Mouse (Mus musculus): ENCODE results near the gene Mok. TPM values are rescaled to one million over a fixed set of nuclear protein-coding genes. Genes with fewer than 3 reads are reported as not detected.

Gene Mok
- 14.9 and 23.5 TPM in 2 replicates for total RNA-seq (2012; rRNA removed)

DNA sequence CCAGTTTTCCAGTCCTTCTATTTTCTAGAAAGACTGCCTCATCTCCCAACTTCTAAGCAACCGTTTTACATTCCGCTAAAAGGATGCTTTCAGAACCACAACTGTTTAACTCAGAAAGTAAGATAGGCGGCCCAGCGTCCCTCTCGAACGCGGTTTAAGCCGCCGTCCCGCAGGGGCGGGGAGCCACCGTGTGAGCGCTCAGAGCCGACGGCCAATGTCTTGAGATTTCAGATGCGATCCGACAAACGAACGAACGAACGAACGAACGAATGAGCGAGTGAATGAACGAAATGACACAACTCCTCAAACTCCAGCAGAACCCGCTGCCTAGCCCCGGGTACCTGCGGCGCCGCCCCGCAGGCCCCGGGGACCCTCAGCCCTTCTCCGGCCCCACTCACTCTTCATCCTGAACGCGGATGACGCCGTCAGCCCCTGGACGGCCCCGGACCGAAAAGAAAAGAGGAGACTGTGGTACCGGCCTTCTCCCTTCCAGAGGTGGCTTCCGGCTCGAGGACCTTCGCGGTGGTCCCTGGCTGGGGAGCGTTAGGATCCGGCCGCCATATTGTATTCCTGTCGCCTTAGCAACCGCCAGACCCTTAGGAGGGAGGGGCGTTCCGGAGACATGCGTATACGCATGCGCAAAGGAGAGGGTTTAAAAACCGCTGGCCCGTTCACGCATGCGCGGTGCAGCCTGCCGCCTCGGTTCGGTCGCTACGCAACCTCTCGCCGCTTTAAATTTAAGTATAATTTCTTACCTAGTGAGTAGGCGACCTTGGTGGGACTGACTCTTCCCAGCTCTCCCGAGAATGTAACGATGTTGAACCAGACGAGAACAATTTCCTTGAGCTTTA, at the start of gene Mok:
TSS of gene Mok (minus strand) at position 592 of the 851 bp plus-strand sequence.
- H3K27ac ChIP-seq (ENCODE audit: insufficient read depth, low read depth, low read length, poor library complexity, severe bottlenecking) = 0 out of 2 replicates have a peak within 1 kb of the TSS, but pooled peaks have one; percentile 4

GRCm38 (mm10) chr12:110889036-110890020, 48.6 kb upstream of the Mok start, which contains the start of the genes Cinp and Tecpr2:
Gene Cinp, minus strand, starts transcription at chr12:110889145.
Gene Tecpr2, plus strand, starts transcription at chr12:110889264.
- Histone ChIP-seq H3K9me3 (ENCODE audit: control insufficient read depth, insufficient read depth, low read depth, low read length) (no peaks in the 10 kb centered on the region), H3K36me3 (ENCODE audit: control insufficient read depth, insufficient read depth, low read length, poor library complexity, severe bottlenecking) (0 out of 2 replicates have a peak, but pooled peaks cover 2% of the 10 kb centered on the region), H3K4me1 (ENCODE audit: control insufficient read depth in 2 of 2, insufficient read depth in 2 of 2, low read length in 2 of 2, poor library complexity in 1 of 2) (peaks cover 0 to 4% of the 10 kb centered on the region in 2 experiments; a peak in 1 of 4 replicates), H3K27ac (ENCODE audit: insufficient read depth, low read depth, low read length, poor library complexity, severe bottlenecking) (peak within 1 kb of the TSS; percentile 28; the same call in 1 of the 2 replicates), H3K9ac (ENCODE audit: insufficient read depth, low read depth, low read length, poor library complexity, severe bottlenecking) (peak within 1 kb of the TSS; percentile 90), H3K4me3 (ENCODE audit: insufficient read depth in 1 of 2, low read depth in 1 of 2, low read length in 2 of 2, poor library complexity in 1 of 2, severe bottlenecking in 1 of 2) (peak within 1 kb of the TSS; percentile 78 to 93)
- DNase-seq (ENCODE audit: low read depth, low spot score) = peak; percentile 97
- in situ Hi-C loops (cut with MboI; ENCODE audit: low sequenced_read_pairs in 2 of 2, unreplicated experiment in 2 of 2) = no loop called here
- TF ChIP-seq HCFC1 (IDR thresholded peaks at IDR 0.05; ENCODE audit: borderline replicate concordance, insufficient read depth, low read length) = peak; percentile 61; the same call in 1 of the 2 replicates
- no peak for TF ChIP-seq ZNF384 (IDR thresholded peaks at IDR 0.05; ENCODE audit: low read depth, low read length)

More for the DNA sequence above, at the start of gene Mok:
- H3K4me3 ChIP-seq (ENCODE audit: insufficient read depth in 1 of 2, low read depth in 1 of 2, low read length in 2 of 2, poor library complexity in 1 of 2, severe bottlenecking in 1 of 2) = peak within 1 kb of the TSS; percentile 72 to 88
- in situ Hi-C loops (cut with MboI; ENCODE audit: low sequenced_read_pairs in 2 of 2, unreplicated experiment in 2 of 2) = loop anchor here (5.0 to 25.0 kb wide), 3 partner anchors 246 to 423 kb away; partner anchors contain the start of gene Ppp2r5c (in 1 of the 2)
- TF ChIP-seq MAFK (IDR thresholded peaks at IDR 0.05; ENCODE audit: insufficient read depth, low read depth, low read length) = no peak
- TF ChIP-seq HCFC1 (IDR thresholded peaks at IDR 0.05; ENCODE audit: borderline replicate concordance, insufficient read depth, low read length) = no peak
- no peak for TF ChIP-seq CHD2 (IDR thresholded peaks at IDR 0.05; ENCODE audit: low read depth, low read length)
- no peak for TF ChIP-seq ZNF384 (IDR thresholded peaks at IDR 0.05; ENCODE audit: low read depth, low read length)
- no peak for TF ChIP-seq ZC3H11A (IDR thresholded peaks at IDR 0.05; ENCODE audit: borderline replicate concordance, low read depth, low read length)
- H3K9me3 ChIP-seq (ENCODE audit: control insufficient read depth, insufficient read depth, low read depth, low read length) = no peaks in the 10 kb centered on the region
- H3K4me1 ChIP-seq (ENCODE audit: control insufficient read depth in 2 of 2, insufficient read depth in 2 of 2, low read length in 2 of 2, poor library complexity in 1 of 2) = peaks cover 8 to 9% of the 10 kb centered on the region in 2 experiments; a peak in 3 of 4 replicates
- peak within 1 kb of the TSS; percentile 83 for H3K9ac ChIP-seq (ENCODE audit: insufficient read depth, low read depth, low read length, poor library complexity, severe bottlenecking)
- DNase-seq (ENCODE audit: low read depth, low spot score) = peak; percentile 91
- no peaks in the 10 kb centered on the region for H3K36me3 ChIP-seq (ENCODE audit: control insufficient read depth, insufficient read depth, low read length, poor library complexity, severe bottlenecking)

DNA sequence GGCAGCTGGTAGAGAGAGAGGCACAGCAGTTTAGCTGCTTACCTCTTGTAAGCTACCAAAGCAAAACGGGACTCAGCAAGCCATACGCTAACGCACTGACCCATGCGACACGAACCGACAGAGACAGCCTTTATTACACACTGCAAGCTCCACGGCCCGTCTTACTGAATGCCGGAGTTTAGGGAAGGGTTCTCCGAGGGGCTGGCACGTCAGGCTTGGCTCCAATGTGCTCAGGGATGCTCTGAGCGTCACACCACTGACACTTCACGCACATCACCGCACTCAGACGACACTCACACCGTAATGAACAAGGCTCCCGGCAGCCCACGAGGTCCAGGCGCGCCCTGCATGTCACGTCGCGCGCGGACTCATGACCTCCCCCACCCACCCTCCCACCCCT, 47.9 kb upstream of the Mok start:
- Histone ChIP-seq H3K4me1 (ENCODE audit: control insufficient read depth in 2 of 2, insufficient read depth in 2 of 2, low read length in 2 of 2, poor library complexity in 1 of 2) (peaks cover 0 to 4% of the 10 kb centered on the region in 2 experiments; a peak in 1 of 4 replicates), H3K27ac (ENCODE audit: insufficient read depth, low read depth, low read length, poor library complexity, severe bottlenecking) (no peak overlapping the region)

DNA sequence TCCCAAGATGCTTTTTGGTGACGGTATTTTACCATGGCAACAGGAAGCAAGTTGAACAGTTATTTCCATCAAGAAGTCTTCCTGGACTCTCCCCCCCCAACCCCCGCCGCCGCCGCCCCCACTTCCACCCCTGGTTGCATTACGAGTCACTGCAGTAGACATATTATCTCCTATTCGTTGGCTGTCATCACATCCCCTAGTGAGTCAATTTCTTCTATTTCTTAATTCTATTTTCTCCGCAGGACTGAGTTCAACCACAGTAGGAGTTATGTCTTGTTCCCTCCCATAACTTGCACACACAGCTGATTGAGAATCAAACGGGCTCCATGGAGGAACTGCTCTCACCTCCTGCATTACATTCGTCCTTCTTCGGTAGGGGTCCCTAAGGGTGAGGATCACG, 47.4 kb upstream of the Mok start:
- no peaks in the 10 kb centered on the region for H3K9me3 ChIP-seq (ENCODE audit: control insufficient read depth, insufficient read depth, low read depth, low read length)
- TF ChIP-seq CHD2 (IDR thresholded peaks at IDR 0.05; ENCODE audit: low read depth, low read length) (no peak), ZNF384 (IDR thresholded peaks at IDR 0.05; ENCODE audit: low read depth, low read length) (no peak), MAFK (IDR thresholded peaks at IDR 0.05; ENCODE audit: insufficient read depth, low read depth, low read length) (no peak), HCFC1 (IDR thresholded peaks at IDR 0.05; ENCODE audit: borderline replicate concordance, insufficient read depth, low read length) (no peak), ZC3H11A (IDR thresholded peaks at IDR 0.05; ENCODE audit: borderline replicate concordance, low read depth, low read length) (no peak)
- H3K4me3 ChIP-seq (ENCODE audit: insufficient read depth in 1 of 2, low read depth in 1 of 2, low read length in 2 of 2, poor library complexity in 1 of 2, severe bottlenecking in 1 of 2) = peak overlapping the region; percentile 78 to 93
- peaks cover 0 to 2% of the 10 kb centered on the region in 2 experiments; a peak in 1 of 4 replicates for H3K4me1 ChIP-seq (ENCODE audit: control insufficient read depth in 2 of 2, insufficient read depth in 2 of 2, low read length in 2 of 2, poor library complexity in 1 of 2)
- in situ Hi-C loops (cut with MboI; ENCODE audit: low sequenced_read_pairs in 2 of 2, unreplicated experiment in 2 of 2) = no loop called here
- peak overlapping the region; percentile 89 for H3K9ac ChIP-seq (ENCODE audit: insufficient read depth, low read depth, low read length, poor library complexity, severe bottlenecking)
- H3K36me3 ChIP-seq (ENCODE audit: control insufficient read depth, insufficient read depth, low read length, poor library complexity, severe bottlenecking) = peaks cover 5% of the 10 kb centered on the region; the same call in 1 of the 2 replicates
- DNase-seq (ENCODE audit: low read depth, low spot score) = no peak
- no peak overlapping the region for H3K27ac ChIP-seq (ENCODE audit: insufficient read depth, low read depth, low read length, poor library complexity, severe bottlenecking)

More for the DNA sequence above, 47.9 kb upstream of the Mok start:
- TF ChIP-seq CHD2 (IDR thresholded peaks at IDR 0.05; ENCODE audit: low read depth, low read length) (no peak), MAFK (IDR thresholded peaks at IDR 0.05; ENCODE audit: insufficient read depth, low read depth, low read length) (no peak)
- Histone ChIP-seq H3K9ac (ENCODE audit: insufficient read depth, low read depth, low read length, poor library complexity, severe bottlenecking) (peak overlapping the region; percentile 89), H3K9me3 (ENCODE audit: control insufficient read depth, insufficient read depth, low read depth, low read length) (no peaks in the 10 kb centered on the region), H3K4me3 (ENCODE audit: insufficient read depth in 1 of 2, low read depth in 1 of 2, low read length in 2 of 2, poor library complexity in 1 of 2, severe bottlenecking in 1 of 2) (peak overlapping the region; percentile 78 to 93), H3K36me3 (ENCODE audit: control insufficient read depth, insufficient read depth, low read length, poor library complexity, severe bottlenecking) (peaks cover 4% of the 10 kb centered on the region; the same call in 1 of the 2 replicates)
- in situ Hi-C loops (cut with MboI; ENCODE audit: low sequenced_read_pairs in 2 of 2, unreplicated experiment in 2 of 2) = no loop called here
- no peak for DNase-seq (ENCODE audit: low read depth, low spot score)

Data from ES-E14 (cell line).